Mouse (Mus musculus): ENCODE results near the gene Themis2. TPM values are rescaled to one million over a fixed set of nuclear protein-coding genes. Genes with fewer than 3 reads are reported as not detected.
A peak's percentile ranks its signal among the peaks of the same experiment; 100 is the strongest.
"Not testable (repeated sequence)": the region's sequence is repeated elsewhere in the genome, so short reads cannot be mapped to it uniquely, and the experiment has no call there.

Gene Themis2
- polyA plus RNA-seq, 1 experiment from 2014 or later = 1.3 TPM

GRCm38 (mm10) chr4:132802171-132802637 lies 6.0 kb upstream of the Themis2 start:
- Histone ChIP-seq H3K27ac (ENCODE audit: low read length) (peak overlapping the region; percentile 25; the same call in 1 of the 2 replicates), H3K4me2 (ENCODE audit: low read depth, low read length) (peak overlapping the region; percentile 2; the same call in 1 of the 2 replicates), H3K4me3 (ENCODE audit: low read length) (no peak overlapping the region), H3K9ac (ENCODE audit: low read length) (no peak overlapping the region), H3K27me3 (ENCODE audit: control insufficient read depth, insufficient read depth, low read depth, low read length) (no peaks in the 10 kb centered on the region), H3K36me3 (ENCODE audit: control insufficient read depth, insufficient read depth, low read length) (no peaks in the 10 kb centered on the region), H3K4me1 (replicated peaks; ENCODE audit: control insufficient read depth, insufficient read depth, low read length) (no peaks in the 10 kb centered on the region; the same call in 1 of the 2 replicates), H3K9me3 (ENCODE audit: control insufficient read depth, low read length) (no peaks in the 10 kb centered on the region)
- WGBS = 52% methylated on average over 16 of the region's 16 CpGs
- no peak for ATAC-seq (ENCODE audit: low read depth)

- Histone ChIP-seq H3K36me3 (ENCODE audit: control insufficient read depth, insufficient read depth, low read length) (no peaks in the 10 kb centered on the region), H3K4me3 (ENCODE audit: low read length) (no peak overlapping the region), H3K4me2 (ENCODE audit: low read depth, low read length) (0 out of 2 replicates have a peak overlapping the region, but pooled peaks have one; percentile 2), H3K27ac (ENCODE audit: low read length) (peak overlapping the region; percentile 25; the same call in 1 of the 2 replicates), H3K4me1 (replicated peaks; ENCODE audit: control insufficient read depth, insufficient read depth, low read length) (no peaks in the 10 kb centered on the region; the same call in 1 of the 2 replicates), H3K27me3 (ENCODE audit: control insufficient read depth, insufficient read depth, low read depth, low read length) (no peaks in the 10 kb centered on the region), H3K9ac (ENCODE audit: low read length) (no peak overlapping the region), H3K9me3 (ENCODE audit: control insufficient read depth, low read length) (no peaks in the 10 kb centered on the region)
- ATAC-seq (ENCODE audit: low read depth) = no peak
- 74% methylated on average over 18 of the region's 18 CpGs for WGBS
These were observed 5.2 kb upstream of the Themis2 start for GRCm38 (mm10) chr4:132801176-132802077.

GRCm38 (mm10) chr4:132799845-132800244 lies 3.7 kb upstream of the Themis2 start:
- H3K4me3 ChIP-seq (ENCODE audit: low read length) = no peak overlapping the region
- ATAC-seq (ENCODE audit: low read depth) = no peak
- H3K4me2 ChIP-seq (ENCODE audit: low read depth, low read length) = no peak overlapping the region
- peaks cover 6% of the 10 kb centered on the region for H3K27me3 ChIP-seq (ENCODE audit: control insufficient read depth, insufficient read depth, low read depth, low read length)
- no peaks in the 10 kb centered on the region for H3K36me3 ChIP-seq (ENCODE audit: control insufficient read depth, insufficient read depth, low read length)
- H3K27ac ChIP-seq (ENCODE audit: low read length) = no peak overlapping the region
- peaks cover 6% of the 10 kb centered on the region; the same call in 1 of the 2 replicates for H3K4me1 ChIP-seq (replicated peaks; ENCODE audit: control insufficient read depth, insufficient read depth, low read length)
- WGBS = 81% methylated on average over 4 of the region's 4 CpGs
- no peaks in the 10 kb centered on the region for H3K9me3 ChIP-seq (ENCODE audit: control insufficient read depth, low read length)
- H3K9ac ChIP-seq (ENCODE audit: low read length) = no peak overlapping the region

GRCm38 (mm10) chr4:132798666-132799065 lies 2.5 kb upstream of the Themis2 start:
- H3K4me1 ChIP-seq (replicated peaks; ENCODE audit: control insufficient read depth, insufficient read depth, low read length); H3K9ac ChIP-seq (ENCODE audit: low read length); H3K9me3 ChIP-seq (ENCODE audit: control insufficient read depth, low read length); H3K27me3 ChIP-seq (ENCODE audit: control insufficient read depth, insufficient read depth, low read depth, low read length); H3K27ac ChIP-seq (ENCODE audit: low read length); H3K36me3 ChIP-seq (ENCODE audit: control insufficient read depth, insufficient read depth, low read length); H3K4me2 ChIP-seq (ENCODE audit: low read depth, low read length); ATAC-seq (ENCODE audit: low read depth); H3K4me3 ChIP-seq (ENCODE audit: low read length): not testable (repeated sequence)
- 79% methylated on average over 3 of the region's 3 CpGs for WGBS

- Histone ChIP-seq H3K9ac (ENCODE audit: low read length) (no peak overlapping the region), H3K27me3 (ENCODE audit: control insufficient read depth, insufficient read depth, low read depth, low read length) (peaks cover 8% of the 10 kb centered on the region), H3K36me3 (ENCODE audit: control insufficient read depth, insufficient read depth, low read length) (no peaks in the 10 kb centered on the region), H3K27ac (ENCODE audit: low read length) (no peak overlapping the region), H3K9me3 (ENCODE audit: control insufficient read depth, low read length) (no peaks in the 10 kb centered on the region), H3K4me1 (replicated peaks; ENCODE audit: control insufficient read depth, insufficient read depth, low read length) (peaks cover 6% of the 10 kb centered on the region; the same call in 1 of the 2 replicates), H3K4me2 (ENCODE audit: low read depth, low read length) (no peak overlapping the region), H3K4me3 (ENCODE audit: low read length) (no peak overlapping the region)
- no peak for ATAC-seq (ENCODE audit: low read depth)
- 56% methylated on average over 4 of the region's 4 CpGs for WGBS
These were observed 1.8 kb upstream of the Themis2 start for GRCm38 (mm10) chr4:132798028-132798427.

- Histone ChIP-seq H3K36me3 (ENCODE audit: control insufficient read depth, insufficient read depth, low read length) (no peaks in the 10 kb centered on the region), H3K27me3 (ENCODE audit: control insufficient read depth, insufficient read depth, low read depth, low read length) (peaks cover 8% of the 10 kb centered on the region), H3K27ac (ENCODE audit: low read length) (no peak overlapping the region), H3K4me1 (replicated peaks; ENCODE audit: control insufficient read depth, insufficient read depth, low read length) (peaks cover 6% of the 10 kb centered on the region; the same call in 1 of the 2 replicates), H3K9ac (ENCODE audit: low read length) (no peak overlapping the region), H3K9me3 (ENCODE audit: control insufficient read depth, low read length) (no peaks in the 10 kb centered on the region), H3K4me3 (ENCODE audit: low read length) (no peak overlapping the region), H3K4me2 (ENCODE audit: low read depth, low read length) (no peak overlapping the region)
- 57% methylated on average over 1 of the region's 1 CpGs for WGBS
- no peak for ATAC-seq (ENCODE audit: low read depth)
These were observed 1.3 kb upstream of the Themis2 start for GRCm38 (mm10) chr4:132797461-132797860.

- H3K4me1 ChIP-seq (replicated peaks; ENCODE audit: control insufficient read depth, insufficient read depth, low read length) = peaks cover 6% of the 10 kb centered on the region; the same call in 1 of the 2 replicates
- H3K4me3 ChIP-seq (ENCODE audit: low read length) = no peak overlapping the region
- H3K36me3 ChIP-seq (ENCODE audit: control insufficient read depth, insufficient read depth, low read length) = no peaks in the 10 kb centered on the region
- no peak overlapping the region for H3K27ac ChIP-seq (ENCODE audit: low read length)
- WGBS = 55% methylated on average over 7 of the region's 7 CpGs
- ATAC-seq (ENCODE audit: low read depth) = no peak
- no peak overlapping the region for H3K9ac ChIP-seq (ENCODE audit: low read length)
- H3K4me2 ChIP-seq (ENCODE audit: low read depth, low read length) = no peak overlapping the region
- H3K27me3 ChIP-seq (ENCODE audit: control insufficient read depth, insufficient read depth, low read depth, low read length) = peaks cover 8% of the 10 kb centered on the region
- H3K9me3 ChIP-seq (ENCODE audit: control insufficient read depth, low read length) = no peaks in the 10 kb centered on the region
These were observed 1.0 kb downstream of the Themis2 start for GRCm38 (mm10) chr4:132795171-132795570.

- no peak overlapping the region for H3K4me2 ChIP-seq (ENCODE audit: low read depth, low read length)
- H3K27me3 ChIP-seq (ENCODE audit: control insufficient read depth, insufficient read depth, low read depth, low read length) = peaks cover 8% of the 10 kb centered on the region
These were observed 1.4 kb downstream of the Themis2 start for GRCm38 (mm10) chr4:132794760-132795159.

GRCm38 (mm10) chr4:132794028-132794427 lies 2.2 kb downstream of the Themis2 start:
- no peak for ATAC-seq (ENCODE audit: low read depth)

More at GRCm38 (mm10) chr4:132794760-132795159, 1.4 kb downstream of the Themis2 start:
- no peaks in the 10 kb centered on the region for H3K36me3 ChIP-seq (ENCODE audit: control insufficient read depth, insufficient read depth, low read length)
- no peak overlapping the region for H3K4me3 ChIP-seq (ENCODE audit: low read length)
- ATAC-seq (ENCODE audit: low read depth) = no peak
- peaks cover 6% of the 10 kb centered on the region; the same call in 1 of the 2 replicates for H3K4me1 ChIP-seq (replicated peaks; ENCODE audit: control insufficient read depth, insufficient read depth, low read length)
- H3K9ac ChIP-seq (ENCODE audit: low read length) = no peak overlapping the region
- no peak overlapping the region for H3K27ac ChIP-seq (ENCODE audit: low read length)
- WGBS = 59% methylated on average over 8 of the region's 8 CpGs
- H3K9me3 ChIP-seq (ENCODE audit: control insufficient read depth, low read length) = no peaks in the 10 kb centered on the region

More at GRCm38 (mm10) chr4:132794028-132794427, 2.2 kb downstream of the Themis2 start:
- H3K4me3 ChIP-seq (ENCODE audit: low read length) = no peak overlapping the region
- H3K4me1 ChIP-seq (replicated peaks; ENCODE audit: control insufficient read depth, insufficient read depth, low read length) = peaks cover 6% of the 10 kb centered on the region; the same call in 1 of the 2 replicates
- WGBS = 52% methylated on average over 9 of the region's 9 CpGs
- no peak overlapping the region for H3K4me2 ChIP-seq (ENCODE audit: low read depth, low read length)
- H3K9me3 ChIP-seq (ENCODE audit: control insufficient read depth, low read length) = no peaks in the 10 kb centered on the region
- peaks cover 8% of the 10 kb centered on the region for H3K27me3 ChIP-seq (ENCODE audit: control insufficient read depth, insufficient read depth, low read depth, low read length)
- H3K36me3 ChIP-seq (ENCODE audit: control insufficient read depth, insufficient read depth, low read length) = no peaks in the 10 kb centered on the region
- H3K27ac ChIP-seq (ENCODE audit: low read length) = no peak overlapping the region
- H3K9ac ChIP-seq (ENCODE audit: low read length) = no peak overlapping the region

All from lung, embryonic 16.5 days (tissue).